Mouse (Mus musculus) layer of hippocampus, adult 11-12 months (tissue): ENCODE measurements at regions not wholly inside any gene's neighbourhood (a gene's known extent, or its start where the extent isn't known, plus 50 kb on each side); places are given as distances from the start of the nearest gene placed in this dataset.

Experiments
- DNase-seq: peaks from one replicate; pipeline ENCODE4 v3.0.0; 2022; ENCODE audit warnings: low spot score

- no peak for DNase-seq
Measured at GRCm38 (mm10) chr5:119487184-119487583, 183.3 kb upstream of the Tbx3 start.

GRCm38 (mm10) chr5:119497501-119497900 is 173.0 kb upstream of the Tbx3 start:
- DNase-seq: no peak

- no peak for DNase-seq
Measured at GRCm38 (mm10) chr5:119498431-119498830, 172.0 kb upstream of the Tbx3 start.

- no peak for DNase-seq
Measured at GRCm38 (mm10) chr5:119507709-119508108, 162.8 kb upstream of the Tbx3 start.

- no peak for DNase-seq
Measured at GRCm38 (mm10) chr5:119518506-119519252, 151.8 kb upstream of the Tbx3 start.

GRCm38 (mm10) chr5:119524171-119524570 is 146.3 kb upstream of the Tbx3 start:
- DNase-seq: no peak

GRCm38 (mm10) chr5:119525960-119526359 is 144.5 kb upstream of the Tbx3 start:
- DNase-seq: no peak

- no peak for DNase-seq
Measured at GRCm38 (mm10) chr5:119530009-119530408, 140.5 kb upstream of the Tbx3 start.

- no peak for DNase-seq
Measured at GRCm38 (mm10) chr5:119534946-119535345, 135.5 kb upstream of the Tbx3 start.

- DNase-seq: no peak
Measured at GRCm38 (mm10) chr5:119542836-119543235, 127.6 kb upstream of the Tbx3 start.

- DNase-seq: no peak
Measured at GRCm38 (mm10) chr5:119543716-119544115, 126.8 kb upstream of the Tbx3 start.

GRCm38 (mm10) chr5:119544681-119545080 is 125.8 kb upstream of the Tbx3 start:
- no peak for DNase-seq

- no peak for DNase-seq
Measured at GRCm38 (mm10) chr5:119547070-119547469, 123.4 kb upstream of the Tbx3 start.

- DNase-seq: no peak
Measured at GRCm38 (mm10) chr5:119550916-119551315, 119.6 kb upstream of the Tbx3 start.

GRCm38 (mm10) chr5:119553469-119553868 is 117.0 kb upstream of the Tbx3 start:
- peak; percentile 44 for DNase-seq

GRCm38 (mm10) chr5:119557071-119557470 is 113.4 kb upstream of the Tbx3 start:
- peak; percentile 35 for DNase-seq

GRCm38 (mm10) chr5:119559696-119560095 is 110.8 kb upstream of the Tbx3 start:
- DNase-seq: no peak

GRCm38 (mm10) chr5:119560392-119560791 is 110.1 kb upstream of the Tbx3 start:
- DNase-seq: no peak

GRCm38 (mm10) chr5:119561531-119561930 is 108.9 kb upstream of the Tbx3 start:
- DNase-seq: no peak

GRCm38 (mm10) chr5:119563510-119564351 is 106.7 kb upstream of the Tbx3 start:
- no peak for DNase-seq

- no peak for DNase-seq
Measured at GRCm38 (mm10) chr5:119567639-119568038, 102.8 kb upstream of the Tbx3 start.

GRCm38 (mm10) chr5:119570054-119570453 is 100.4 kb upstream of the Tbx3 start:
- DNase-seq: no peak

- no peak for DNase-seq
Measured at GRCm38 (mm10) chr5:119571644-119572043, 98.8 kb upstream of the Tbx3 start.
